Mouse (Mus musculus) thymus, postnatal 4 days (tissue): Measurements from ENCODE around the gene 1700007K13Rik.
"Not testable (repeated sequence)": the region's sequence is repeated elsewhere in the genome, so short reads cannot be mapped to it uniquely, and the experiment has no call there.

Experiments
- DNase-seq: peaks from one replicate; pipeline ENCODE4 v3.0.0; 2021

The 1700007K13Rik gene

DNA sequence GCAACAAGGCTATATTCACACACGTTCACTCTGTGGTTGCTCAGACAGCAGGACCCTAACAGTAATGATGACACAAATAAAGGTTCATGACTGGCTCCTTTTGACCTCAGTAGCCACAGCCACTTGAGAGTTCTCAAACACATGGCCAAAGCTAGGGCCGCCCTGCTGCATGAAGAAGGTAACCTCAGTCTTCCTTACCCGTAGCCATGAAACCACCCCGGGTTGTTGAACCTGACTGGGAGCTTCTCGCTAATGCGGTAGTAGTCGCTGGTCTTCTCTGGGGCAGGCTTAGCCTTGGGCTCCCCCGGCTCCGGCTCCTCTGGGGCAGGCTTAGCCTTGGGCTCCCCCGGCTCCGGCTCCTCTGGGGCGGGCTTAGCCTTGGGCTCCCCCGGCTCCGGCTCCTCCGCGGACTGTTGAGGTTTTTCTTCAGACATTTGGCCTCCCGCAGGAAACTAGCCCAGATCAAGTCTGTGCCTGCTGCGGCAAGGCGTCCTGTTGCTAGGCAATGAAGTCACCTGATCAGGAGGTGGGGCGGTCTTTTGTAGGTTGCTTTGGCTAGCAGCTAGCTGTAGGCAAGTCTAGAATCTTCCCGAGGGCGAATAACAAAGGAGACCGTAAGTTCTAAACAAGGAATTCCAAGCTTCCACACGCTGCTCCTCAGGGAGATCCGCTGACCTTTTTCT is at the start of gene 1700007K13Rik:
Gene 1700007K13Rik (minus strand): TSS at position 497 of the 683 bp plus-strand sequence.
- DNase-seq = peak; percentile 69

- DNase-seq = peak; percentile 94
Observed at GRCm38 (mm10) chr2:28514489-28514888, 48.4 kb upstream of the 1700007K13Rik start.

DNA sequence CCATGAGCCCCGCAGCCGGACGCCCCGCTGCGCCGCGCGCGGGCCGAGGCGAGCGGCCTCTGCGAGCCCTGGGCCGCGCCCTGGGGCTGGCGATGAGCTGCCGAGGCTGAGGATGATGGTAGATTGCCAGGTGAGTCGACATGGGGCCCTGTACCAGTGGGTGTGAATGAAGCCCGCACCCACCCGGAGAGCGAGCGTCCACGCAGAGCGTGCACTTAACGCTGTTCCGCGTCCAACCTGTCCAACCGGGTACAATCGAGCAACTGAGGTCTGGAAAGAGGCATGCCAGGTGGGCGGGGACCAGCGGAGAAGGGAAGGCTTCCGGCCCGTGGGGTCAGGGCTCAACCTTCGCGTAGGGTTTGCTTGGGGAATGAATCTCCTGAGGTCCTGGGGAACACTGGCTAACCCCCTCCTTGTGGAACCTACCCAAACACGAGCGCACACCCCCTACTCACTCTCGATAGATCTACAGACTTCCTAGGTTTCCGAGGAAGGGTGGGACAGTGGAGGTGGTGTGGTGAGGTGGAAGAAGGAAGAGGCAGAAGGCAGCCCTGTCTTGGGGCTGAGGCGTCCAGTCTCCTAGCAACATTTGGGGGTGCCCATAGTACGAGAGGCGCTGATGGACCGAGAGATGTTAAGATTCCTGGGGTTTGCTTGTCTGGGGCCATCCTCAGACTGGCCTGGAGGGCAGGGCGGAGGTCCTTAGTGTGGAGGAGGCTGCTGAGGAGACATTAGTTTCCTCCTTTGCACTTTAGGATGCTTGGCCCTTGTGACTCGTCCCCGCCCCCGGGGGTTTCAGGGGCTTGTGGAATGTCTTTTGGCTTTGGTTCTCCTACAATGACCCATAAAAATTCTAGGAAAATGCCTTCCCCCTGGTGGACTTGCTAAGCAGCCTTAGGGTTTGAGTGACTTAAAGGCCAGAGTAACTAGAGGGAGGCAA is 47.6 kb upstream of the 1700007K13Rik start:
- DNase-seq = peak; percentile 58

DNA sequence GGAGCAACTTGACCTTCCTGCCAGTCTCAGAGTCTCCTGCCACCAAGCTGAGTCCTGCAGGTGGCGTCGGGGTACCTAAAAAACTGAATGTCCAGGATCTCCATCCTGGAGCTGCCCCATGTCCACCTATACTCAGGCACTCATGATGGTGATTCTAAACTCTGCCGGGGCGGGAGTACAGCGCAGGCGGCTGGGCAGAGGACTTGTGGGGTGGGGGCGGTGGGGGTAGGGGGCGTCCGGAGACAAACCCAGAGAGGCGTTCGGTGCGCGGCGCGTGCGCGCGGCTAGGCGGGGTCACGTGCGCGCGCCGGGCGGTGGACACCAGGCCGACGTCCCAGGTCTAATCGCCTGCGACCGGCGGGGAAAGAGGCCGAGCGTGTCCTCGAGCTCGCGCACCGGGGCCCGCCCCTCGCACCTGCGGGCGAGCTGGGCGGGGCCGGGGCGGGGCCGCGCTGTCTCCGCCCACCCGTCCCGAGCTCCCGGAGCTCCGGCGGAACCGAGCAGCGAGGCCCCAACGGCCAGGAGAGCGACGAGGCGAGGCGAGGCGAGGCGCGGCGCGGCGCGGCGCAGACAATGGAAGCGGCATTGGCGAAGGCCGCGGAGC is 46.8 kb upstream of the 1700007K13Rik start, which contains the start of gene Ralgds:
Gene Ralgds (plus strand): TSS at position 328 of the 604 bp plus-strand sequence.
- peak; percentile 73 for DNase-seq

DNA sequence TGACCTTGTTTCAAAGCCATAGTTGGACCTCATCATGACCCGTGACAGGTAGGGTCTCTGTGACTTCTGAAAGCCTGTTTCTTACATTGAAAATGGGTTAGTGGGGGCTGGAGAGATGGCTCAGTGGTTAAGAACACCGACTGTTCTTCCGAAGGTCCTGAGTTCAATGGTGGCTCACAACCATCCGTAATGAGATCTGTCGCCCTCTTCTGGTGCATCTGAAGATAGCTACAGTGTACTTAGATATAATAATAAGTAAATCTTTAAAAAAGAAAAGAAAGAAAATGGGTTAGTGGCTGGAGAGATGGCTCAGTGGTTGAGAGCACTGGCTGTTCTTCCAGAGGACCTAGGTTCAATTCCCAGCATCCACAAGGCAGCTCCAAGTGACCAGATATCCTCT is 45.5 kb upstream of the 1700007K13Rik start:
- DNase-seq = peak; percentile 9

- DNase-seq = no peak
Observed at GRCm38 (mm10) chr2:28506291-28506690, 40.2 kb upstream of the 1700007K13Rik start.

DNA sequence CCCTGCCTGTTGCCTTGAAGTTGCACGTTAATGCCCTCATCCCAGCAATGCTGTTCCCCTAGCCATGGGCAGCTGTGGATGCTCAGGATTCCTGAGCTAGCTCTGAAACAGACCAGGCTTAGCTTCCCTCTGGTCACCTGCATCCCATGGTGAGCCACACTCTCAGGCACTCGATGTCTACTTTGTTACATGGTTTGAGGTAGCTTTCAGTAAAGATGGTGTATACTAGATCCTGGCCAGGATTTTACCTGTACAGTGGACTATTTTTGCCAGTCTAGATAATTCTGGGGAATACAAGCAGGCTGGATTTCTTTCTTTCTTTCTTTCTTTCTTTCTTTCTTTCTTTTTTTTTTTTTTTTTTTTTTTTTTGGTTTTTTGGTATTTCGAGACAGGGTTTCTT is 39.7 kb upstream of the 1700007K13Rik start, which contains the start of gene Gm10134:
Gene Gm10134 (plus strand): TSS at position 301 of the 400 bp plus-strand sequence.
- no peak for DNase-seq

DNA sequence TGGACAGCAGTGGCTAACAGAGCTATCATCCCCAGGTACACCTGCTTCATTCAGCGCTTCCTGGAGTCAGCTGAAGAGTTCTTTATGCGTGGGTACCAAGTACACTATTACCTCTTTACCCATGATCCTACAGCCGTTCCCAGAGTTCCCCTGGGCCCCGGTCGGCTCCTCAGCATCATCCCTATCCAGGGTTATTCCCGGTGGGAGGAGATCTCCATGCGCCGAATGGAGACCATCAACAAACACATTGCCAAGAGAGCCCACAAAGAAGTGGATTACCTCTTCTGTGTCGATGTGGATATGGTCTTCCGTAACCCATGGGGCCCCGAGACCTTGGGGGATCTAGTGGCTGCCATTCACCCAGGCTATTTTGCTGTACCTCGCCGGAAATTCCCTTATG is 38.5 kb upstream of the 1700007K13Rik start:
- DNase-seq = peak; percentile 2

DNA sequence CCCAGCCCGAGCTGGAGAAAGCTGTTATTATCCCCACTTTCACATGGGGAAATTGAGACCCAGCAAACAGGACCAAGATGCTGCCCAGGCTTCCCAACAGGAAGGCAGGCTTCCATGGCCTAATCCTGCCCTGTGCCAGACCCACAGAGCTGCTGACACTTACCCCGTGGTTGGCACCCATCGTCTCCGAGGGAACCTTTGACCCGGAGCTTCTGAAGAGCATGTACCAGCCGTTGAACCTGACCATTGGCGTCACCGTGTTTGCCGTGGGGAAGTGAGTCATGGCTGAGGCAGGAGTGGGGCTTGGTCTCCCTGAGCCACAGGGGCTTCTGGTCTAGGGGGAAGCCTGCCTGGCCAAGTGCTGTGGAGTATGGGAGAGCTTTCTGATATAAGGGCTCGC is 36.9 kb upstream of the 1700007K13Rik start:
- DNase-seq = no peak

- DNase-seq = no peak
Observed at GRCm38 (mm10) chr2:28498431-28498830, 32.3 kb upstream of the 1700007K13Rik start.

DNA sequence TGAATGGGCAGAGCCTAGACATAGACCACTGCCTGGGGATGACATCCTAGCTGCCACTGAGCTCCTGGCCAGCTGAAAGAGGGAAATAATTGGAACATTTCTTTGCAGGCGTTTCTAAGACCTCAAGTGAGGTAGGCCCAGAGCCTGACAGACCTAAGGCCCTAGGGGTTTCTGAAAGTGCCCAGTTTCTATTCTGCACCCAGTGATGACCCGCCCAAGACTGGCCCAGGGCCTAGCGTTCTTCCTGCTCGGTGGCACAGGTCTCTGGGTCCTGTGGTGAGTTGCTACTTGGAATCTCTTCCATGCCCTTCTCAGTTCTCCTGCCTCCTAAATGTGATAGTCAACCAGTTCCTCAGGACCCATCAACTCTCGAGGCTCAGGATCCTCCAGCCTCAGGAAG is 31.4 kb upstream of the 1700007K13Rik start:
- DNase-seq = no peak

- DNase-seq = no peak
Observed at GRCm38 (mm10) chr2:28496671-28497070, 30.5 kb upstream of the 1700007K13Rik start, which contains the start of gene Gbgt1. TSS of gene Gbgt1 (plus strand) at chr2:28496891.

DNA sequence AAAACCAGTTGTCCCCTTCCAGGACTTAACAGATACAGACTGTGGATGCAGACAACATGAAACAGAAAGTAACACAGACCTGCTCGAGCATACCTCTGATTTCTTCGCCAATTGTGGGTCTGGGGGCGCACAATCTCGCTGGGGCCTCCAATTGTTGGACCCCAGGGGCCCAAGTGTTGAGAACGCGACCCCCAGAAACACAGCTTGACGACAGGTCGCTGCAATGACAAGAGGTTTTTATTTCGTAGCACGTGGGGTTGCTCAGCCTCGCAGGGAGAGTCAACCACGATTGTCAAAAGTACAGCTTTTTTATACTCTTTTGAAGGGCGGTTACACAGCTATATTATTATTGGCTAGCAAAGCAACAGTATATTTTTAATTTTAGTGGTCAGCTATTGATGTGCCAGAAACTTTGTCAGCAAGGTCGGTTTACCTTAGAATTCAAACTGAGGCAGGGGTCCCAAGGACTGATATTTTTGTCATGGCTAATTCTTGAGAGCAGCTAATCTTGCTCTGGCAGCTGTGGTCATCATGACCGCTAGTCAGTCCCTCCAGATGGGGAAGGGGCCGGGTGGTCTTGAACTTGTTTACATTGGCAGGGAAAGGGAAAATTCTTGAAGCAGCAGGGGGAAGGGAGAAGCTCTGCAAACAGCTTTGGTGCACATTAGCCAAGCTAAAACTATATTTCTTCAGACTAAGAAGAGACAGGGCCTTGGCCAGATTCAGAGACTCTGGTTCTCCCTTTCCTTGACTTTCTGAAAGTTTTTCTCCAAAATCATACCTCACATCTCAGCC is 29.9 kb upstream of the 1700007K13Rik start:
- no peak for DNase-seq

GRCm38 (mm10) chr2:28495207-28495756 is 29.1 kb upstream of the 1700007K13Rik start:
- DNase-seq = no peak

DNA sequence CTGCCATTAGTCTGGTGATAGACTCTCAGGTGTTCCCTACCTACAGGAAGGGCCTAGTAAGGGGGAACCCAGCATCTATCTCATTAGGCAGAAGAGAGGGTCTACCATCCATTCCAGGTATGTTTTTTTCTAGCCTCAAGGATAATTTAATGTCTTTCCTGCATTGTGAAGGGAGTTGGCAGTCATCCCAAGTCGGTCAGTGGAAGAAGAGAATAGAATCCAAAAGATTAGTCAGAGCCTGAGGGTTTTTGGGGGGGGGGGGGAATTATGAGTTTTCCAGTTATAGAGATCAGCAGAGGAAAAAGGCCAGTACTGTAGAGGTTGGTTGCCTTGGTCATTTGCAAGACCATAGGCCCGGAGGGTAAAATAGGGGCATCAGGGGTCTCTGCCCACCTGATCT is 28.4 kb upstream of the 1700007K13Rik start:
- DNase-seq = no peak

DNA sequence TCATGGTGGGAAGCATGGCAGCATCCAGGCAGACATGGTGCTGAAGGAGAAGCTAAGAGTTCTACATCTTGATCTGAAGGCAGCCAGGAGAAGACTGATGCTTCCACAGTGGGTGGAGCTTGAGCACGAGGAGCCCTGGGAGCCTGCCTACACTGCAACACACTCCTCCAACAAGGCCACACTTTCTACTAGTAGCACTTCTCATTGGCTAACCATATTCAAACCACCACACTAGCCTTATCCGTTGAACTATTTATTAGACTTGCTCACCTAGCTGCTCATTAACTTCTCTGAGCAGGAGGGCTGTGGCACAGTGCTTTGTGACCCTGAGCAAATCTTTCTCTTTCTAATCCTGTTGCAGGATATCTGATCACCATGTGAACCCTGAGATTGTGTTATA is 17.7 kb upstream of the 1700007K13Rik start:
- DNase-seq = no peak

GRCm38 (mm10) chr2:28479208-28480204 is 13.4 kb upstream of the 1700007K13Rik start:
- no peak for DNase-seq

- DNase-seq = not testable (repeated sequence)
Observed at GRCm38 (mm10) chr2:28477993-28478392, 11.9 kb upstream of the 1700007K13Rik start.

GRCm38 (mm10) chr2:28472011-28472410 is 5.9 kb upstream of the 1700007K13Rik start:
- not testable (repeated sequence) for DNase-seq

DNA sequence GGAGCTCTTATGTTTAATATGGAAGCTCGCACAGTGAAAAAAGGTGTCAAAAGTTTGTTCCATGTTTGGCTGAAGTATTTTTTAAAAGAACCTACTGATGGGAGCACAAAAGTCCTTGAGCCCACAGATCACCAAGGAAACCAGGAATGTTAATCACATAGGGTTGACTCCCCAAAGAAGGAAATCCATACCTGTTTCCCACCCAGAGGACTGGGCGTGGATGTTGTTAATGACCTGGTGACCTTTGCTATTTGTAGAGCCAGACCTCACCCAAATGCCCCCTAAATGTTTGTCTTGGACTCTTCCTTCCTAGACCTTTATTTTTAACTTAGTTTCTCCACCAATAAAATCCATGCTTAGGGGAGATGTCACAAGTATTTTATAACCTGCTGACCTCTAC is 4.5 kb upstream of the 1700007K13Rik start:
- DNase-seq = no peak

DNA sequence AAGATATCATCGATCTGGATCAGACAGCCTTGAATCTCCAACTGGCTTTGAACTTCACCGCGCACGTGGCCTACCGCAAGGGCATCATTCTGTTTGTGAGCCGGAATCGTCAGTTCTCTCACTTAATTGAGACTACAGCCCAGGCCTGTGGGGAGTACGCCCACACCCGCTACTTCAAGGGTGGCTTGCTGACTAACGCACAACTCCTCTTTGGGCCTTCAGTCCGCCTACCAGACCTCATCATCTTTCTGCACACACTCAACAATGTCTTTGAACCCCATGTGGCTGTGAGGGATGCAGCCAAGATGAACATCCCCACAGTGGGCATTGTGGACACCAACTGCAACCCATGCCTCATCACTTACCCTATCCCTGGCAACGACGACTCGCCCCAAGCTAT is 3.3 kb upstream of the 1700007K13Rik start:
- no peak for DNase-seq
